Mouse (Mus musculus): ENCODE data around the gene Fam198b. TPM values are rescaled to one million over a fixed set of nuclear protein-coding genes. Genes with fewer than 3 reads are reported as not detected.

Gene Fam198b
- total and polyA plus RNA-seq, 2 experiments = 0.17 to 0.37 TPM

- 83% methylated on average over 11 of the region's 11 CpGs for WGBS
- DNase-seq (ENCODE audit: extremely low read depth, low read depth, low spot score) = peak; percentile 14
- no peak overlapping the region for H3K27ac ChIP-seq (replicated peaks; ENCODE audit: insufficient read depth, low read depth, low read length)
These were observed 93.5 kb downstream of the Fam198b start for GRCm38 (mm10) chr3:79977656-79978450.

GRCm38 (mm10) chr3:79980714-79981113, 96.4 kb downstream of the Fam198b start:
- no peak for DNase-seq (ENCODE audit: extremely low read depth, low read depth, low spot score)
- Histone ChIP-seq H3K27ac (replicated peaks; ENCODE audit: insufficient read depth, low read depth, low read length) (no peak overlapping the region), H3K27me3 (ENCODE audit: control insufficient read depth, insufficient read depth, low read length) (no peaks in the 10 kb centered on the region), H3K4me1 (ENCODE audit: control insufficient read depth, insufficient read depth, low read length) (peaks cover 3% of the 10 kb centered on the region; the same call in 1 of the 2 replicates), H3K36me3 (ENCODE audit: control insufficient read depth, insufficient read depth, low read length) (no peaks in the 10 kb centered on the region), H3K79me2 (ENCODE audit: control insufficient read depth, insufficient read depth, low read length) (no peaks in the 10 kb centered on the region), H3K9ac (ENCODE audit: low read depth, low read length) (no peak overlapping the region), H3K4me3 (ENCODE audit: insufficient read depth, low read depth, low read length) (no peak overlapping the region)
- TF ChIP-seq CTCF (IDR thresholded peaks at IDR 0.05; ENCODE audit: low read depth, low read length) = no peak
- no peak for TF ChIP-seq POLR2A (IDR thresholded peaks at IDR 0.05; ENCODE audit: extremely low read depth, insufficient read depth, low read length)
- 79% methylated on average over 1 of the region's 1 CpGs for WGBS

More at GRCm38 (mm10) chr3:79977656-79978450, 93.5 kb downstream of the Fam198b start:
- H3K4me3 ChIP-seq (ENCODE audit: insufficient read depth, low read depth, low read length) = no peak overlapping the region
- TF ChIP-seq POLR2A (IDR thresholded peaks at IDR 0.05; ENCODE audit: extremely low read depth, insufficient read depth, low read length) (no peak), CTCF (IDR thresholded peaks at IDR 0.05; ENCODE audit: low read depth, low read length) (no peak)
- peaks cover 6% of the 10 kb centered on the region; the same call in 1 of the 2 replicates for H3K4me1 ChIP-seq (ENCODE audit: control insufficient read depth, insufficient read depth, low read length)
- H3K27me3 ChIP-seq (ENCODE audit: control insufficient read depth, insufficient read depth, low read length) = no peaks in the 10 kb centered on the region
- no peaks in the 10 kb centered on the region for H3K79me2 ChIP-seq (ENCODE audit: control insufficient read depth, insufficient read depth, low read length)
- H3K9ac ChIP-seq (ENCODE audit: low read depth, low read length) = no peak overlapping the region
- H3K36me3 ChIP-seq (ENCODE audit: control insufficient read depth, insufficient read depth, low read length) = no peaks in the 10 kb centered on the region

- Histone ChIP-seq H3K4me1 (ENCODE audit: control insufficient read depth, insufficient read depth, low read length) (no peaks in the 10 kb centered on the region), H3K36me3 (ENCODE audit: control insufficient read depth, insufficient read depth, low read length) (no peaks in the 10 kb centered on the region), H3K79me2 (ENCODE audit: control insufficient read depth, insufficient read depth, low read length) (no peaks in the 10 kb centered on the region), H3K27ac (replicated peaks; ENCODE audit: insufficient read depth, low read depth, low read length) (no peak overlapping the region), H3K9ac (ENCODE audit: low read depth, low read length) (no peak overlapping the region), H3K27me3 (ENCODE audit: control insufficient read depth, insufficient read depth, low read length) (no peaks in the 10 kb centered on the region), H3K4me3 (ENCODE audit: insufficient read depth, low read depth, low read length) (no peak overlapping the region)
- no peak for DNase-seq (ENCODE audit: extremely low read depth, low read depth, low spot score)
- no peak for TF ChIP-seq CTCF (IDR thresholded peaks at IDR 0.05; ENCODE audit: low read depth, low read length)
- no peak for TF ChIP-seq POLR2A (IDR thresholded peaks at IDR 0.05; ENCODE audit: extremely low read depth, insufficient read depth, low read length)
- 85% methylated on average over 2 of the region's 2 CpGs for WGBS
These were observed 99.7 kb downstream of the Fam198b start for GRCm38 (mm10) chr3:79983961-79984419.

GRCm38 (mm10) chr3:79984542-79984941, 100.2 kb downstream of the Fam198b start:
- H3K79me2 ChIP-seq (ENCODE audit: control insufficient read depth, insufficient read depth, low read length) = no peaks in the 10 kb centered on the region
- no peaks in the 10 kb centered on the region for H3K4me1 ChIP-seq (ENCODE audit: control insufficient read depth, insufficient read depth, low read length)
- no peaks in the 10 kb centered on the region for H3K27me3 ChIP-seq (ENCODE audit: control insufficient read depth, insufficient read depth, low read length)
- no peak overlapping the region for H3K9ac ChIP-seq (ENCODE audit: low read depth, low read length)
- H3K27ac ChIP-seq (replicated peaks; ENCODE audit: insufficient read depth, low read depth, low read length) = no peak overlapping the region
- no peak overlapping the region for H3K4me3 ChIP-seq (ENCODE audit: insufficient read depth, low read depth, low read length)
- WGBS = 76% methylated on average over 1 of the region's 1 CpGs
- H3K36me3 ChIP-seq (ENCODE audit: control insufficient read depth, insufficient read depth, low read length) = no peaks in the 10 kb centered on the region
- no peak for TF ChIP-seq CTCF (IDR thresholded peaks at IDR 0.05; ENCODE audit: low read depth, low read length)
- no peak for TF ChIP-seq POLR2A (IDR thresholded peaks at IDR 0.05; ENCODE audit: extremely low read depth, insufficient read depth, low read length)
- no peak for DNase-seq (ENCODE audit: extremely low read depth, low read depth, low spot score)

GRCm38 (mm10) chr3:79989250-79989649, 104.9 kb downstream of the Fam198b start:
- Histone ChIP-seq H3K4me1 (ENCODE audit: control insufficient read depth, insufficient read depth, low read length) (no peaks in the 10 kb centered on the region), H3K9ac (ENCODE audit: low read depth, low read length) (no peak overlapping the region), H3K27ac (replicated peaks; ENCODE audit: insufficient read depth, low read depth, low read length) (no peak overlapping the region), H3K4me3 (ENCODE audit: insufficient read depth, low read depth, low read length) (no peak overlapping the region), H3K79me2 (ENCODE audit: control insufficient read depth, insufficient read depth, low read length) (no peaks in the 10 kb centered on the region), H3K27me3 (ENCODE audit: control insufficient read depth, insufficient read depth, low read length) (no peaks in the 10 kb centered on the region), H3K36me3 (ENCODE audit: control insufficient read depth, insufficient read depth, low read length) (no peaks in the 10 kb centered on the region)
- DNase-seq (ENCODE audit: extremely low read depth, low read depth, low spot score) = no peak
- WGBS = 93% methylated on average over 8 of the region's 8 CpGs
- TF ChIP-seq POLR2A (IDR thresholded peaks at IDR 0.05; ENCODE audit: extremely low read depth, insufficient read depth, low read length) (no peak), CTCF (IDR thresholded peaks at IDR 0.05; ENCODE audit: low read depth, low read length) (no peak)

GRCm38 (mm10) chr3:79989911-79990310, 105.6 kb downstream of the Fam198b start:
- H3K4me1 ChIP-seq (ENCODE audit: control insufficient read depth, insufficient read depth, low read length) = no peaks in the 10 kb centered on the region
- no peak overlapping the region for H3K9ac ChIP-seq (ENCODE audit: low read depth, low read length)
- 82% methylated on average over 2 of the region's 2 CpGs for WGBS
- TF ChIP-seq CTCF (IDR thresholded peaks at IDR 0.05; ENCODE audit: low read depth, low read length) (no peak), POLR2A (IDR thresholded peaks at IDR 0.05; ENCODE audit: extremely low read depth, insufficient read depth, low read length) (no peak)
- H3K27me3 ChIP-seq (ENCODE audit: control insufficient read depth, insufficient read depth, low read length) = no peaks in the 10 kb centered on the region
- H3K36me3 ChIP-seq (ENCODE audit: control insufficient read depth, insufficient read depth, low read length) = no peaks in the 10 kb centered on the region
- no peak for DNase-seq (ENCODE audit: extremely low read depth, low read depth, low spot score)
- no peaks in the 10 kb centered on the region for H3K79me2 ChIP-seq (ENCODE audit: control insufficient read depth, insufficient read depth, low read length)
- H3K4me3 ChIP-seq (ENCODE audit: insufficient read depth, low read depth, low read length) = no peak overlapping the region
- no peak overlapping the region for H3K27ac ChIP-seq (replicated peaks; ENCODE audit: insufficient read depth, low read depth, low read length)
